12 mouse cellular contexts compared by ENCODE assay signal in the genomic region with DNA sequence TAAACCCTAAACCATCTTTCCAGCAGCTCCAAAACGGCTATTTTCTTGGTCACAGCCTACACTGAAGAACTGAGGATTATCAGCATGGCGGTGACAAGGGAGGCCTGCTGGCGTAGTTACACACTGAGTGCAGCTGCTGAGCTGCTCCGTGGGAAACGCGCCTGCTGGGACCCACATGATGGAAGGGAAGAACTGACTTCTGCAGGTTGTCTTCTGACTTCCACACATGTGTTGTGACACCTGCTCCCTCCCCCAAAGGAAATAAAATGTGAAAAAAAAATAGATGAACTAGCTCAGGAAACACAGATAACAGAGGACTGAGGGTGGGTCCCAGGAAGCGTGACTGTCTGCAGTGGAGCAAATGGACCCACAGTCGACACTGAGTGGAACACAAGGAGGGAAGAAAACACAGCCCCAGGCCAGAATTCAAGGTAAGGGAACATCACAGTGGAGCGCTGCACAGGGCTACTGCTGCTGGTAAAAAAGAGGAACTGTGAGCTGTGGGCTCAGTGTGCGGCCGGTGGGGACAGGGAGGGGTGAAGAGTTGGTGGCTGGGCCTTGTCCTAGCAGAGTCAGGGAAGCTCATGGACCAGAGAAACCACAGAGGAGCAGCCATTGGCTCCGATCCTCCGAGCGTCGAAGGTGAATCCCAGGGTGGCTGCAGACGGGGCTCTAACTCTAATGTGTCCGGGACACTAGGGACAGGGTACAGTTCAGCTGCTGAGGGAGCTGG. TPM values are rescaled to one million over a fixed set of nuclear protein-coding genes. Genes with fewer than 3 reads are reported as not detected.
A peak's percentile ranks its signal among the peaks of the same experiment; 100 is the strongest.
DNase-seq lines count a peak whose midpoint lies in the region; ATAC-seq lines count a peak whose summit lies in the region.
"Had no signal": no experiment of that assay in that cellular context is flagged by ENCODE, and none has a peak within 500 bp of the region (broad histone marks: within the 10 kb centered on the region; RNA-seq: fewer than 3 reads in every experiment).

No protein-coding gene starts in this region.

- peaks cover 19% of the 10 kb centered on the region for H3K4me1 ChIP-seq in megakaryocyte, embryonic 14.5 days
- no peaks in the 10 kb centered on the region for H3K4me1 ChIP-seq in kidney, embryonic 16.5 days (ENCODE audit: insufficient read depth, low read length)
- H3K4me1 ChIP-seq: embryonic facial prominence, embryonic 12.5 days had no signal

- no peak overlapping the region for H3K9ac ChIP-seq in kidney, embryonic 16.5 days (replicated peaks; ENCODE audit: low read length)
- H3K9ac ChIP-seq: embryonic facial prominence, embryonic 12.5 days; forebrain, postnatal 0 days; hindbrain, embryonic 15.5 days had no signal

- no peaks in the 10 kb centered on the region for H3K9me3 ChIP-seq in megakaryocyte, embryonic 14.5 days
- no peaks in the 10 kb centered on the region for H3K9me3 ChIP-seq in kidney, embryonic 16.5 days (ENCODE audit: low read length)
- H3K9me3 ChIP-seq: embryonic facial prominence, embryonic 12.5 days; hindbrain, embryonic 15.5 days had no signal

- DNase-seq in spleen, adult 18-20 months: peak; percentile 52 to 58
- DNase-seq in spleen, adult 12 weeks (ENCODE audit: low spot score): no peak
- peak; percentile 43 for DNase-seq in thymus, postnatal 14 days
- no peak for DNase-seq in gastrocnemius, postnatal 14 days
- DNase-seq: cerebellum, adult 8-10 months; forebrain, postnatal 0 days had no signal

- intact Hi-C loops in gastrocnemius, postnatal 14 days (cut with DNase I; ENCODE audit: low total_unique reads): no loop called here

- peak; percentile 72 for ATAC-seq in activated CD4-positive, CD25-positive, alpha-beta regulatory T cell, adult 4 months
- ATAC-seq in kidney, embryonic 16.5 days (ENCODE audit: low FRiP score, low TSS enrichment): no peak
- no peak for ATAC-seq in erythroblast, adult 5-6 weeks (replicated peaks; ENCODE audit: low FRiP score, poor library complexity, severe bottlenecking)
- ATAC-seq: forebrain, postnatal 0 days had no signal

- H3K27ac ChIP-seq in kidney, embryonic 16.5 days (ENCODE audit: low read length): no peak overlapping the region
- H3K27ac ChIP-seq: embryonic facial prominence, embryonic 12.5 days; hindbrain, embryonic 15.5 days had no signal

- WGBS in kidney, embryonic 16.5 days: 85% methylated on average over 17 of the region's 17 CpGs

- H3K4me2 ChIP-seq in kidney, embryonic 16.5 days (replicated peaks; ENCODE audit: low read depth, low read length): no peak overlapping the region
- H3K4me2 ChIP-seq: embryonic facial prominence, embryonic 12.5 days; hindbrain, embryonic 15.5 days had no signal

- H3K4me3 ChIP-seq in megakaryocyte, embryonic 14.5 days (replicated peaks): peak overlapping the region; percentile 65
- no peak overlapping the region for H3K4me3 ChIP-seq in kidney, embryonic 16.5 days (ENCODE audit: low read length)
- H3K4me3 ChIP-seq: embryonic facial prominence, embryonic 12.5 days; hindbrain, embryonic 15.5 days had no signal

- H3K36me3 ChIP-seq in megakaryocyte, embryonic 14.5 days (replicated peaks; ENCODE audit: low read length): no peaks in the 10 kb centered on the region
- peaks cover 36% of the 10 kb centered on the region for H3K36me3 ChIP-seq in kidney, embryonic 16.5 days (ENCODE audit: insufficient read depth, low read length)
- H3K36me3 ChIP-seq: hindbrain, embryonic 15.5 days had no signal

- H3K27me3 ChIP-seq in megakaryocyte, embryonic 14.5 days (replicated peaks): peaks cover 2% of the 10 kb centered on the region
- H3K27me3 ChIP-seq in kidney, embryonic 16.5 days (ENCODE audit: insufficient read depth, low read length): no peaks in the 10 kb centered on the region
- H3K27me3 ChIP-seq: embryonic facial prominence, embryonic 12.5 days; hindbrain, embryonic 15.5 days had no signal

RNA-seq across cellular contexts. Expression of a gene that starts 32.8 kb away (rescaled TPM):
- 1 to 10 TPM; 2.5 to 4.7 TPM for polyA plus RNA-seq in activated CD4-positive, CD25-positive, alpha-beta regulatory T cell, adult 4 months (2017; shearing (Covaris generic))
- polyA plus RNA-seq in megakaryocyte, embryonic 14.5 days (2012; ENCODE audit: insufficient read depth, low replicate concordance): 100 and 157 TPM in 2 replicates
- 10 to 100 TPM; 39.1 to 39.7 TPM for total RNA-seq in gastrocnemius, postnatal 14 days (2021)
- 112 and 118 TPM in 2 replicates for polyA plus RNA-seq in kidney, embryonic 16.5 days (2015; fragmentation: Nextera tagmentation; extraction: Ambion mirVana)
- total RNA-seq in erythroblast, adult 5-6 weeks (2015; ENCODE audit: low replicate concordance): 1.9 and 9.0 TPM in 2 replicates
- 7.6 and 19.7 TPM in 2 replicates for total RNA-seq in erythroblast, adult 5-6 weeks (2017; ENCODE audit: low replicate concordance)

RNA-seq across cellular contexts. Expression of a gene that starts 53.6 kb away (rescaled TPM):
- polyA plus RNA-seq in activated CD4-positive, CD25-positive, alpha-beta regulatory T cell, adult 4 months (2017; shearing (Covaris generic)): 10 to 100 TPM; 68.3 to 97.8 TPM
- 2.8 and 13.2 TPM in 2 replicates for polyA plus RNA-seq in megakaryocyte, embryonic 14.5 days (2012; ENCODE audit: insufficient read depth, low replicate concordance)
- 10 to 100 TPM; 13.9 to 17.8 TPM for total RNA-seq in gastrocnemius, postnatal 14 days (2021)
- 24.3 and 26.0 TPM in 2 replicates for polyA plus RNA-seq in kidney, embryonic 16.5 days (2015; fragmentation: Nextera tagmentation; extraction: Ambion mirVana)
- 0.38 and 2.1 TPM in 2 replicates for total RNA-seq in erythroblast, adult 5-6 weeks (2015; ENCODE audit: low replicate concordance)
- 0.56 and 0.94 TPM in 2 replicates for total RNA-seq in erythroblast, adult 5-6 weeks (2017; ENCODE audit: low replicate concordance)

Comparison
In these comparisons a context has a peak if more than half of its experiments do, and no peak if none do; other contexts are left out.
1. DNase-seq: peak in spleen, adult 18-20 months (2 of 2) and thymus, postnatal 14 days (single experiment); none in spleen, adult 12 weeks (single experiment) and gastrocnemius, postnatal 14 days (single experiment).
2. RNA of a gene that starts 32.8 kb away (polyA plus RNA-seq): 112 to 118 TPM in kidney, embryonic 16.5 days and 100 to 157 TPM in megakaryocyte, embryonic 14.5 days; 2.5 to 4.7 TPM in activated CD4-positive, CD25-positive, alpha-beta regulatory T cell, adult 4 months; every median in the first group is over 10 times any median in the second.